Mouse (Mus musculus) liver, postnatal 0 days (tissue): ENCODE data around the gene Rnase13. TPM values are rescaled to one million over a fixed set of nuclear protein-coding genes. Genes with fewer than 3 reads are reported as not detected.

Experiments used
- ATAC-seq: fragments of 200-750 bp; cut with Nextera tagmentation; 2 replicates; pipeline ENCODE4 v1.8.0; 2017; ENCODE audit warnings: mild to moderate bottlenecking, moderate library complexity
- DNase-seq: peaks from one replicate; pipeline ENCODE4 v3.0.0-alpha.2; 2016
- H3K27ac ChIP-seq: fragments of 300-500 bp; sonication (generic); 2 replicates; pipeline ENCODE4 v1.5.1; 2014; ENCODE audit warnings: antibody characterized with exemption, moderate library complexity, mild to moderate bottlenecking, low read depth
- H3K27me3 ChIP-seq: fragments of 300-500 bp; sonication (generic); 2 replicates; pipeline ENCODE4 v1.6.1; 2014; ENCODE audit warnings: low read length, control low read depth, mixed read lengths; ENCODE audit not compliant: insufficient read depth
- H3K36me3 ChIP-seq: fragments of 300-500 bp; sonication (generic); replicated peaks from 2 replicates; pipeline ENCODE4 v1.6.1; 2014; ENCODE audit warnings: mild to moderate bottlenecking, control low read depth, low read length, moderate library complexity, mixed read lengths; ENCODE audit not compliant: insufficient read depth
- H3K4me1 ChIP-seq: fragments of 300-500 bp; sonication (generic); 2 replicates; pipeline ENCODE4 v1.6.1; 2014; ENCODE audit warnings: antibody characterized with exemption, mild to moderate bottlenecking, control low read depth; ENCODE audit not compliant: insufficient read depth
- H3K4me2 ChIP-seq: fragments of 300-500 bp; sonication (generic); 2 replicates; pipeline ENCODE4 v1.6.1; 2014; ENCODE audit warnings: low read depth, mild to moderate bottlenecking, low read length, moderate library complexity, mixed read lengths
- H3K4me3 ChIP-seq: fragments of 300-500 bp; sonication (generic); 2 replicates; pipeline ENCODE4 v1.5.1; 2014; ENCODE audit warnings: low read depth, low read length
- H3K9ac ChIP-seq: fragments of 300-500 bp; sonication (generic); replicated peaks from 2 replicates; pipeline ENCODE4 v1.6.1; 2014; ENCODE audit warnings: mild to moderate bottlenecking, moderate library complexity
- H3K9me3 ChIP-seq: fragments of 300-500 bp; sonication (generic); 2 replicates; pipeline ENCODE4 v1.6.1; 2016; ENCODE audit warnings: mild to moderate bottlenecking, control low read depth, low read length, mixed read lengths
- CTCF ChIP-seq: sonication (generic); IDR thresholded peaks from 2 replicates; pipeline ENCODE4 v1.5.1; 2016; ENCODE audit warnings: antibody characterized with exemption, low read depth
- EP300 ChIP-seq: IDR thresholded peaks from 2 replicates; pipeline ENCODE4 v1.6.1; 2016; ENCODE audit warnings: antibody characterized with exemption, low read depth, mild to moderate bottlenecking
- WGBS: fragments of 180-500 bp; shearing (Covaris S2); extraction: QIAGEN DNeasy Blood & Tissue Kit; methylation state at CpG from one replicate; pipeline ENCODE4 v1.1.7; 2014; ENCODE audit not compliant: insufficient replicate concordance; 5-methylcytosine and 5-hydroxymethylcytosine counted together
- polyA plus RNA-seq: library from polyadenylated mRNA; unstranded; fragments of >200 nt; fragmentation: Nextera tagmentation; extraction: Ambion mirVana; gene quantifications from 2 replicates; pipeline ENCODE4 v1.2.1, GENCODE M21; 2015

The Rnase13 gene
- polyA plus RNA-seq, 1 experiment from 2014 or later, result not detected

DNA sequence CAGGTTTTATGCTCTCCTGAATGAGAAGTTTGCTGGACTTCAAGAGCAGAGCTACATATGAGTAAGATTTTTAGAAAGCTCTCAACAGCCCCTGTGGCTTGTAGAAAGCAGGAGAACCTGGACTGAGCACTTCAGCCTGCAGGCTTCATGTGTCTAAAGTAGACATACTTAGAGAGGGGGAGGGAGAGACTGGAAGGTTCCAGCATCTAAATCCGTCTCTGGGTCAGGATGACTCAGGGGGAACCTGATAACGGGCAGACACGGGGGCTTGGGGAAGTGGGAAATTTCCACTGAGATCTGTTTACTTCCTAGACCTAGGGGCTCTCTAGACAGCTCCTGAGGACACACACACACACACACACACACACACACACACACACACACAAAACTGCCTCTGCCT, 7.5 kb downstream of the Rnase13 start:
- H3K36me3 ChIP-seq, result peaks cover 6% of the 10 kb centered on the region; the same call in 1 of the 2 replicates
- H3K4me3 ChIP-seq, result no peak overlapping the region
- peaks cover 4% of the 10 kb centered on the region; the same call in 1 of the 2 replicates for H3K27me3 ChIP-seq
- no peaks in the 10 kb centered on the region for H3K9me3 ChIP-seq
- H3K27ac ChIP-seq, result peak overlapping the region; percentile 92
- ATAC-seq, result no peak
- no peak overlapping the region for H3K4me2 ChIP-seq
- WGBS, result 10% methylated on average over 3 of the region's 3 CpGs
- no peak for DNase-seq
- no peak overlapping the region for H3K9ac ChIP-seq
- TF ChIP-seq CTCF, result no peak
- TF ChIP-seq EP300, result no peak
- peaks cover 27% of the 10 kb centered on the region for H3K4me1 ChIP-seq

DNA sequence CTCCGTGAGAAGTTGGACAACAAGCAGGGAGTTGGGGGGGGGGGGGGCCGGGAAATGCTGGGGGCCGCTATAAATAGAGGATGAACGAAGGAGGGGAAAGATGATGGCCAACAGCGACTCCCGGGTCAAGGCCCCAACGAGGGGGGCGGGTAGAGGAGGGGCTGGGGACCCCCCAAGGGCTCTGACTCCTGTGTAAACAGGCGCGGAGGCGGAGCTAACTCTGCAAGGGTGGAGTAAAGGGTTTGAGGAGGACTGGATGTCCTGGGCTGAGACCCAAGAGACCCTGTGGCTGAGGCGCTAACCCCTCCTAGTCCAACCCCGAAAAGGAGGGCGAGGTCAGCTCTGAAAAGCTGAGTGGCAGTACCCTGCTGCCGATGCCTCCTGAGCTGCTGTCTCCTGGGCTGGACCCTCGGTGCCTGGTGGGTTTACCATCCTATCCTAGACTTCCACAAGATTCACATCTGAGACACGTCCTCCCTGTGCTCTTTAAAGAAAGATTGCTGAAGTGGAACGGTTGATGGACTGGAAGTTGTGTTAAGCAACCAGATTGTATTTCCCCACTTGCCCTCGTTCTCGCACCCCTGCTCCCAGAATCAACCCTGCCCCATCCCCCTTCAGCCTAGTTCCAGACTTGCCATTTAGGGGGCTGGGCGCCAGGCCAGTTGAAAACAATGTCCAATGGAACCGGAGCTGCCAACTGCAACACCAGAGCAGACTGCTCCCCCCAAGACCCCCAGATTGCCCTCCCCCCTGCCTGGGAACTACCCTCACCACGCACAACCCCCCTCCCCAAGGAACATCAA, 8.4 kb downstream of the Rnase13 start, which contains the start of gene Ndrg2:
Gene Ndrg2 (minus strand): TSS at position 199 of the 803 bp plus-strand sequence.
- Histone ChIP-seq H3K4me2 (peak within 1 kb of the TSS; percentile 88), H3K4me3 (peak within 1 kb of the TSS; percentile 60), H3K36me3 (peaks cover 9% of the 10 kb centered on the region; the same call in 1 of the 2 replicates), H3K4me1 (peaks cover 27% of the 10 kb centered on the region), H3K27ac (peak within 1 kb of the TSS; percentile 92), H3K9ac (peak within 1 kb of the TSS; percentile 65), H3K27me3 (peaks cover 4% of the 10 kb centered on the region; the same call in 1 of the 2 replicates), H3K9me3 (no peaks in the 10 kb centered on the region)
- DNase-seq, result peak; percentile 63
- TF ChIP-seq EP300 (no peak), CTCF (no peak)
- 8% methylated on average over 22 of the region's 23 CpGs for WGBS
- no peak for ATAC-seq

DNA sequence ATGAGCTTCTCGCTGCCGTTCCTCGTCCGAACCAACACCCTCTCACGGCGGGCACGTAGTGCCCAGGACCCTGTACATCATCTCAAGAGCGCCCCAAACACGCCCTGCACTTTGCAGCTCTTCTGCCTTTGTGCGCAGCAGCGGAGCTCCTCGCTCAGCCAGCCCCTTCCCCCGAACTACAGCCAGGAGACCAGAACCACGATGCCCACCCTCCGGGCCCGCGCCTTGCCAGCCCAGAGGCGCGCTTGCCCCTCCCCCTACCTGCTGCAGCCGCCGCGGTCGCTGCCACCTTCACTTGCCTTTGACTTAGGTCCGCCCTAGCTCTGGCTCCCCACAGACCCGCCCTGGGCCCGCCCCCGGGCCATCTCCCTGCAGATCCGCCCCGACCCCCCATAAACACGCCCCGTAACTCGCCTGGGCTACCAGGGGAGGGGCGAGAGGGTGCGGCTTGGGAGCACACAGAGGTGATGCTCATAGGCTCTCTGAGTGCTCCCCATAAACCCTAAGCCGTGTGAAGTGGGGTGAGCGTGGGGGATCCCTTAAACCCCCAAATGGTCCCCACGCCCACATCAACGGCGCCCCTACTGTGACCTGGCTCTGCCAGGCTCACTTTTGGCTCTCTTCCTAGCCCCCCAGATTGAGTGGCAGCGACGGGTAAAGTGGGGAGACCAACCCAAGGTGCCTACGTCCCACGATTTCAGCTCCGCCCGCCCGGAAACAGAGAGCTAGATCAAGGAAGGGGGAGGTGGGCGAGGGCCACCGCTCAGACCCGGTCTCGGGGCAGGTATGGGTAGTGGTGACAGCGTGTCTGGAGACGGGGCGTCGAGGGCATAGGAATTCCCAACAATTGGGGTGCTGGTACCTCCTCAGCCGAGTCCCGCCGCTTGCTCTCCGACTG, 9.3 kb downstream of the Rnase13 start:
- Histone ChIP-seq H3K27me3 (peaks cover 4% of the 10 kb centered on the region; the same call in 1 of the 2 replicates), H3K36me3 (peaks cover 15% of the 10 kb centered on the region), H3K4me2 (peak overlapping the region; percentile 88), H3K9me3 (no peaks in the 10 kb centered on the region), H3K27ac (peak overlapping the region; percentile 92), H3K9ac (peak overlapping the region; percentile 65), H3K4me1 (peaks cover 27% of the 10 kb centered on the region), H3K4me3 (peak overlapping the region; percentile 60)
- WGBS, result under 1% methylated on average over 56 of the region's 58 CpGs
- no peak for TF ChIP-seq EP300
- TF ChIP-seq CTCF, result no peak
- peak; percentile 87 for ATAC-seq
- peak; percentile 88 for DNase-seq

- Histone ChIP-seq H3K36me3 (peaks cover 20% of the 10 kb centered on the region), H3K9ac (peak overlapping the region; percentile 65), H3K4me1 (peaks cover 31% of the 10 kb centered on the region), H3K27ac (peak overlapping the region; percentile 92), H3K4me2 (peak overlapping the region; percentile 88), H3K9me3 (no peaks in the 10 kb centered on the region), H3K4me3 (peak overlapping the region; percentile 60), H3K27me3 (peaks cover 4% of the 10 kb centered on the region; the same call in 1 of the 2 replicates)
- 12% methylated on average over 14 of the region's 14 CpGs for WGBS
- DNase-seq (peak; percentile 56), ATAC-seq (peak; percentile 80)
- TF ChIP-seq CTCF (no peak), EP300 (peak; percentile 66; the same call in 1 of the 2 replicates)
Observed at GRCm38 (mm10) chr14:51912391-51913061, 10.0 kb downstream of the Rnase13 start.

- H3K9ac ChIP-seq, result peak overlapping the region; percentile 55; the same call in 1 of the 2 replicates
- H3K9me3 ChIP-seq, result no peaks in the 10 kb centered on the region
- whole genome bisulfite sequencing, result 75% methylated on average over 10 of the region's 10 CpGs
- no peak for TF ChIP-seq EP300
- no peak for TF ChIP-seq CTCF
- H3K27ac ChIP-seq, result peak overlapping the region; percentile 92
- H3K27me3 ChIP-seq, result peaks cover 4% of the 10 kb centered on the region; the same call in 1 of the 2 replicates
- ATAC-seq (no peak), DNase-seq (no peak)
- H3K4me3 ChIP-seq, result peak overlapping the region; percentile 60
- peak overlapping the region; percentile 88 for H3K4me2 ChIP-seq
- H3K4me1 ChIP-seq, result peaks cover 32% of the 10 kb centered on the region
- H3K36me3 ChIP-seq, result peaks cover 24% of the 10 kb centered on the region
Observed at GRCm38 (mm10) chr14:51911301-51911700, 11.3 kb downstream of the Rnase13 start.
